Mouse (Mus musculus) heart, adult 11 months (tissue): ENCODE data around the gene Wwp2.

Experiments used
- DNase-seq: peaks from one replicate; pipeline ENCODE4 v3.0.0; 2022

The Wwp2 gene

DNA sequence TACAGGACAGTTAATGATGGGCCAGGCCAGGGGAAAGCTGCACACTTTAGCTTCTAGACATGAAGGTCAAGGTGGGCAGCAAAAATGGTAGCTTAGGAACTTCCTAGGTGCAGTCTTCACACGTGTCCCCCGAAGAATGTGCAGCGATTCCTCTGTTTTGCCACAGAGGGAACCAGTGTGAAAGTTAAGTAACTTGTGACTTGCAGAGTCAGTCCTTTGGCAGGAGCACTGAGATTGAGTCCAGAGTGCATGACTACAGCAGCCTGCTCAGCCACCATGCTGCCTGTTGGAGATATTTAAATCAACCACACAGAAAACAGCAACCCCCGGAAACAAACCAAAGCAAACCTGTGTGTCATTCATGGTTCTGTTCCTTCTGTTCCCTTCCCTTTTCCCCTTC lies 44.3 kb downstream of the Wwp2 start:
- no peak for DNase-seq

DNA sequence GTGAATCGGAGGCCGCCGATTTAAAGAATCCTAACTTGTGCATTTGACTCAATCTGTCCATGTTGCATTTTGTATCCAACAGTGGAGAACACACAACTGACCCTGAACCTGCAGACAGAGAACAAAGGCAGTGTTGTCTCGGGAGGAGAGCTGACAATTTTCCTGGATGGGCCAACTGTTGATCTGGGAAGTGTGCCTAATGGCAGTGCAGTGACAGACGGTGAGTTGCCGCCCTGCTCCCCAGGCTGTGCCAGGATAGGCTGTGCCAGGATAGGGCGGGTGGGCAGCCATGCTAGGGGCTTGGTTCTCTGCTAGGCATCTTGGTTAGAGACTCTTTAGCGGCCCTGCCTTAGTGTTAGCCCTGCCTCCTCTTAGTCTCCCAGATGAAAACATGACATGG lies 47.1 kb downstream of the Wwp2 start:
- DNase-seq: peak; percentile 91

DNA sequence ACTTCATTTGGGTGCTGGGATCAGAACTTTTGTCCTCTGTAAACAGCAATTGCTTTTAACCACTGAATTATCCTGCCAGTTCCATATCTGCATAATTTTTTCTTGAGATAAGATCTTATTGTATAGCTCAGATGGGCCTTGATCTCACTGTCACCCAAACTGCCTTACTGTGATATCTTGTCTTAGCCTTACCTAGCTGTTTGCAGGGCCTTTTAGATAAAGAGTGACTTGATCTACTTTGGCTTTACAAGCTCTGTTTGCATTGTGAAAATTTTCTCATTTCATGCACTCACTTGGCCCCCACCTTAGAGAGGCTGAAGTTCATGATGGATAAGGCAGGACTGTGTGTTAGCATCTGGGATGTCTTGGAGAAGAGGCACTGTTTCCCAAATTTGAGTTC lies 48.8 kb downstream of the Wwp2 start:
- no peak for DNase-seq

DNA sequence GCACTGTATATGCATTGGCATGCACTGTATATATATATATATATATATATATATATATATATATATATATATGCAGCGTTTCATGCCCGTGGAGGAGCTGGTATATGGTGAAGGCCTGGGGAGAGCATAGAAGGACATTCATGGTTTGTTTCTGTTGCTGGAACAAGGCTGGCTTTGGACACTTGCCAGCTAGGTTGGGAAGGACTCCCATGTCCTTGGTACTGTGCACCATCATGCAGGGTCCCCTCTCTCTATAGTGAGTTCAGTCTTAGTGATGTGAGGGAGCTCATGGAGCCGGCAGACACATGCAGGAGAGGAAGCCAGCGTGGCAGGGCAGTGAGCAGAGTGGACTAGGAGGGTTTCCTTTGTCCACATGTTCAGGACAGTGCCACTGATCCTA lies 52.4 kb downstream of the Wwp2 start:
- DNase-seq: no peak

DNA sequence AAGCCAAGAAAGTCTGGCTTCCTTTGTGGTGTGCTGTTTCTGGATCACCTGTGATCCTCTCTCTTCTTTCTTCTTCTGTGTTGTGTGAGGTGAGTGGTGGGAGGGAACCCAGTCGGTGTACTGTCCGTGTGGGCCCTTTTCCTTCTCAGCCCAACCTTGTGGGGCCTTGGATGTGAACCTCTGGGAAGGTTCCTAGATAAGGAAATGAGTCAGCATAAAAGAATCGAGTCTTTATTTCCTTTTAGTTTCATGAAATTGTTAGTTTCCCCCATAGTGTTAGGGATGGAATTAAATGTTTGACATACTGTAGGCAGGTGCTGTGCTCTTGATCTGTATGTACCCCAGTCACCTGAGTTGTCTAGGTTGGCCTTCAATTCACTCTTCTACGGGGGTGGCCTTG lies 52.9 kb downstream of the Wwp2 start:
- no peak for DNase-seq

DNA sequence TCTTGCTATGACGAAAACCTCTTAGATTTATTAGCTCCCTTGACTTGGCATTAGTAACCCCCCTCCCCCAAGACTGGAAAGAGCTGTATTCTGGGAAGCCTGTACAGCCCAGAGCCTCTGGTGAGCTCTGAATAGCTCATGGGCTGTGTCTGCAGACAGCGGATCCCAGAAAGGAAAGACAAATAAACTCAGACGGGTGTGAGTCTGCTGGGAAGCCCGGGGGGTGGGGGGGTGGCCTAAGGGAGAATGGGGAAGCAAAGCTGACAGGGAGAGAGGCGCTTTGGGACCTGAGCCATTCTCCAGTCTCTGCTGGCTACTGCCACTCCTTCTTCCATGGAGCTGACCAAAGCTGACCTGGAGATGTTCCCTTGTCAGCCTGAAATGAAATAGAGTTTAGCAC lies 53.8 kb downstream of the Wwp2 start:
- peak; percentile 95 for DNase-seq

DNA sequence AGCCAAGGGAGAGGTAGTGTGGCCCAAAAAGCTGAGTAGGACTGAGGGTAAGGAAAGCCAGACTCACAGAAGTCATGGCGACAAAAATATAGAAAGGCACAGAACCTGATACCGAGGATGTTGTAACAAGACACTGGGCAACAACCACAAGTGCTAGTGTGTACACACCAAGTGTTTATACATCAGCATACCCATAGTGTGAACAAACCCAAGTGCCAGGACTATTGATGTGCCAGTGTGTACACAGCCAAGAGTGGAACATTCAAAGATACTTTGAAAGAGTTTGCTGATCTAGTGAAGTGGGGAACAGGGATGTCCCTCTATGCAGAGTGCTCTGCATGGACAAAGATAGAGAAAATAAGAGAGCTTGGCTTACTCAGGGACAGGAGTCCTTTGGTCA lies 54.5 kb downstream of the Wwp2 start:
- no peak for DNase-seq

DNA sequence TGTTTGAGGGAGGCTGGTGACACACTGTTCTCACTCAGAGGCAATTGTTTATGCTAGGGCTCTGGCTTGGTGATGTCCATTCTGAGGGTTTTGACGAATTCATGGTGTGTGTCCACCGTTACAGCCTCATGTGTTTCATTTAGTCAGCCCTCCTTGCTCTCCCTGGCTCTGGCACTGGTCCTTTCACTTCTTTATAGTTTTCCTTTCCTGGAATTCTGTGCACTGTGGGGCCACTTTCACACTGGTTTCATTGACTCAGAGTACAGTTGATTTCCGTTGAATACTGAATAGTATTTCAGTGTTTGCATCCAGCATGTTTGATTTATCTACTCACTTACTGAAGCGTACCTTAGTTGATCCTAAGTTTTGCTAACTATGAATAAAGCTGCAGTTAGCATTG lies 55.0 kb downstream of the Wwp2 start:
- DNase-seq: no peak

DNA sequence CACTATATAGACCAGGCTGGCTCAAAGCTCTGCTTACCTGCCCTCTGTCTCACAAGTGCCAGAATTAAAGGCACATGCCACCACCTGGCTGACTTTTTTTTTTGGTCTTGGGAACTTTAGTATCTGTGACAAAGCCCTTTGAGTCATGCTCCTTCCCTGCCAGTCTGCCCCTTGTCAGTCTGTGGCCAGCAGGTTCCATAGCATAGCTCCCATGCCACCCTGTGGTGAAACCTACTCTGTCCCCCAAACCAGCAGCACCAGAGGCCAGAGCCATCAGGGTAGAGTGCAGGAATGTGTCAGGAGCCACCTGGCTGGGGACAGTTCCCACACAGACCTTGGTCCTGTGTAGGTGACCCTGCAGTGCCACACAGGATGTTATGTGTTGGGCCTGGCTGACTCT lies 55.7 kb downstream of the Wwp2 start:
- DNase-seq: no peak

DNA sequence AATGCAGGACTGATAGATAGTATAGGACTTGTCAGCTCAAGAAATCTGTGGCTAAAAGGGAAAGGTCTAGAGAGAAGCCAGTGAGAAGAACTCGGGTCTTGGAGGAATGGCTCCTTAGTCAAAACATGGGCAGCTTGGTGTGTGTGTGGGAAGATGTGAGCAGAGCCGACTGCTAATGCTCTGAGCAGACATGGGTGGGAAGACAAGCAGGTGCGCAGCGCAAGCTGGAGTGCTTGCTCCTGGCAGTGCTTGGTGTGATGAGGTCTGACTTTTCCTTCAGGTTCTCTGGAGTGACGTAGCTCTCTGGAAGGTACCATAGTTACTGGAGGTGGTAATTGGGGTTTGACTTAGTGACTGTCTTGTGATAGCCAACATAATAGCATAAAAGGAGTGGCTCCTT lies 56.6 kb downstream of the Wwp2 start:
- DNase-seq: no peak

DNA sequence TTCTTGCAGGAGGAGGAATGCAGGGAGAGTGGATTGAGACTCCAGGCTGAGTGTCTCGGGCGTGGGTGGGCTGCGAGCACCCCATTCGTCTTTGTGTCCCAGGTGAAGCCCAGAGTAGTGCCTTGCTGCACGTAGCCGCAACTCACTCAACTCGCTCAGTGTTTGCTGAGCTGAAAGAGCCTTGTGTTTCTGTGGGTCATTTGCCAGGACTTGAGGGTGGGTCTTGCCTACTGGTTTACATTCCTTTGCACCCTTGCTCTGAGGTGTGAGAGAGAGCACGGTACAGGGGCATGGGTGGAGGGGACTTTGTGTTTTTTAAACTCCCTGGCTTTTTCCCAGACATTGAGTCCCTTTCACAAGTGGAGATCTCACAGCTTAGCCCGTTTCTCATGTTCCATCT lies 59.3 kb downstream of the Wwp2 start:
- DNase-seq: no peak

DNA sequence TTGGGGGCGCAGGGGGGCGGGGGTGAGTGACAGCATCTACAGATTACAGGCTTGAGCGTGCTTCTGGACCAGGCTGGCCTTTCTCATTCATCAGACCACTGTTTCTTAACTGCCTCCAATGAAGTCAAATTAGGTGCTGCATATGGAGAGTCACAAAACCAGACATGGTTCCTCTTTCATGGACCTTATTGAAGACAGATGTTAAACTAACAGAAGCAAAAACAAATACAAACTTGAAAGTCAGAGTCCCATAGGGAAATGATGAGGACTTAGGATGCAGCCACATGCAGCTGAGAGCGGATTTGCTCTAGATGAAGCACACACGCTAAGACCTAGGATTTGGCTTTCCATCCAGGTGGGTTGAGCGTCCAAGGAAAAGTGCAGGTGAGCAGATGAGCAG lies 61.5 kb downstream of the Wwp2 start:
- no peak for DNase-seq

DNA sequence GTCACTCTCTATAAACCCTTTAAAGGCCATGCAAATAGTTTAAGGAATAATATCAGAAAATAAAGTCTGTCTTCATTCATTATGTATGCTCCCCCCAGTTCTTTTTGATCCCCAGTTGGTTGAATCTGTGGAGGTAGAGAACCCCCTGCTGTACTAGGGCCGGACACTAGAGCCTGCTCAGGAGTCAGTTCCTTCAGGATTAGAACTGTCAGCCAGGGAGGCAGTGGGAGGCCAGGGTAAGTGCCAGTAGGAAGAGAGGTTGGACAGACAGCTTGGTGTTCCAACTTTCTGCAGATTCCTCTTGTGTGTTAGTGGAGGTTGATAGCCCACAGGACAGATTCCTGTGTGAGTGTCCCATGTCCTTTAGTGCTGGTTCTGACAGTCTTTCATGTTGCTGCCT lies 62.2 kb downstream of the Wwp2 start:
- no peak for DNase-seq

DNA sequence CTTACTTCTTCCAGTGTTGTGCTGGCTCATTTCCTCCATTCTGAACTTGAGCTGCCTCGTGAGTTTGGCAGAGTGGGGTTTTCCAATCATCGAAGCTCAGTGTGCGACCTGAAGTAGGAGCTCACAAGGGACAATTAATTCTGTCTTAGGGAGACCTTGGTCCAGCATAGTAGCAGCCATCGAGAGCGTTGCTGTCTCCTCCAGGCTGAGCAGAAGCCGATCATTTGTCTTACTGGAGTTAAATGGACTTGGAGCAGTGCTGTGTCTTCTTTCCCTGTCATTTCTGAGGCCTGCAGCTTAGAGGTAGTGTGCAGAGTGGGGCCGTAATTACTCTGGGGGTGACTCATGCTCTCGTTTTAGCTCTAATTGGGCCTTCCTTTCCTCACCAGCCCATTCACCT lies 62.6 kb downstream of the Wwp2 start:
- no peak for DNase-seq

DNA sequence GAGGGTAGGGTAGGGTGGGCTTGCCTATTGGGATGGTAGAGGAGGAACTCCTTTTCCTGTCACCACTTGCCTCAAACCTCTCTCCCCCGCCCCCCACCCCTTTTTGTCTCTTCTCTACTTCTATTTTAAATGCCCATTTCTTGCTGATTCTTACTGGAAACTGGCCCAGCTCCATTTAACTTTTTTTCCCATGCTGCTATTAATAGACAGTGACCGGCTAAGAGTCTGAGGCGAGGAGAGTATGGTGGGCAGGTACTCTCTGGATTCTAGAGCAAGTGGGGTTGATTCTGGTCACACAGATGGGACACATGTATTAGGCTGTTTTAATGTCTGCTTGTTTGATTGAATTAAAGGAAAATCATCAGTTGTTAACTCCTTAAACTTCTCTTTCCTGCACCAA lies 63.4 kb downstream of the Wwp2 start:
- no peak for DNase-seq

DNA sequence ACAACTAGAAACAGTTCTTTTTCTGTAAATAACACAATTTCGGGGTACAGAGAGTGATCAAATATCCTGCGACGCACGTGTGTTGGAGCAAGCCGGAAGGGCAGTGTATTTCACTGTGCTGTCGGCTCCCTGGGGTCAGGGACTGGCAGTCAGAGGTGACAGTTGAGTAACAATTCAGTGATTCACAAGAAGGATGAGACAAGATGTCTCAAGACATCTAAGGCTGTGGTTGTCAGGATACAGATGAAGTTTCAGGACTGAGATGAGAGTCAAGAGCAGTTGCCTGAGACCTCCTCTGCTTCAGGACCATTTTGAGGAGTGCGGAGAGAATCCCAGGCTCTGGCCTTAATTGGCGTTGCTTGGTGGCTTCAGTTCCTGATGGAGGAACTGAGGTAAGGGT lies 66.2 kb downstream of the Wwp2 start:
- DNase-seq: peak; percentile 71

DNA sequence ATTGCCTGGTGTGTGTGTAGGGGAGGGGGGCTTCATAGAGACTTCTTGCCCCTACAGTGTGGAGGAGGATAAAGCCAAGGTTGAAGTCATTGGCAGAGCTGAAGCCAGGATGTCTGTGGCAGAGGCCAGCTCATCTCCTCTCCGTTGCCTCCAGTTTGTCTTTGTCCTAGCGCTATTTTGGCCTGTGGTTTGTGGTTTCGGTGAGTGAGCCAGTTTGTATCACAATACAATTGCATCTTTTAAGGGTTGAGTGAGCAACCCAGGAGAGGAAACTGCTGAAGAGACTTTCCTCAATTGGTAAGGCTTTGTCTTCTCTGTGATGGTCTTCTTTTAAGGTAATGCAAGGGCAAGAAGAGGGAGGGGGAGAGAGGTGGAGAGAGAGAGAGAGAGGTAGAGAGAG lies 66.8 kb downstream of the Wwp2 start:
- DNase-seq: peak; percentile 82

DNA sequence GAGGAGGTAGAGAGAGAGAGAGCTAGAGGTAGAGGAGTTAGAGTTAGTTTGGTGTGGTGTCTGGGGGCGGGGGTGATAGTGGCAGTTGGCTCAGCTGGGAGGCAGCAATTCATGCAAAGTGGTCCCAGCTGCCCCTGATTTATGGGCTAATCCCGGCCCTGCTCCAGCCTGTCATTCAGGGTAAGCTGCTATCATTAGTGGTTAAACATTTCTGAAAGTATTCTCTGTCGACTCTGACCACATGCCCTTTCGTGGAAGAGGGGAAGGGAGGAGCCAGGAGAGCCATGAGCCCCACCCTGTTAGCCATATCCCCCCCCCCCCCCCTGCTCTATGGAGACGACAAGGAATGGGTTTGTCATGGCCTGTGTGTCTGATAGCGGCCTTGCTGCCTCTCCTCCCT lies 67.2 kb downstream of the Wwp2 start:
- peak; percentile 84 for DNase-seq

DNA sequence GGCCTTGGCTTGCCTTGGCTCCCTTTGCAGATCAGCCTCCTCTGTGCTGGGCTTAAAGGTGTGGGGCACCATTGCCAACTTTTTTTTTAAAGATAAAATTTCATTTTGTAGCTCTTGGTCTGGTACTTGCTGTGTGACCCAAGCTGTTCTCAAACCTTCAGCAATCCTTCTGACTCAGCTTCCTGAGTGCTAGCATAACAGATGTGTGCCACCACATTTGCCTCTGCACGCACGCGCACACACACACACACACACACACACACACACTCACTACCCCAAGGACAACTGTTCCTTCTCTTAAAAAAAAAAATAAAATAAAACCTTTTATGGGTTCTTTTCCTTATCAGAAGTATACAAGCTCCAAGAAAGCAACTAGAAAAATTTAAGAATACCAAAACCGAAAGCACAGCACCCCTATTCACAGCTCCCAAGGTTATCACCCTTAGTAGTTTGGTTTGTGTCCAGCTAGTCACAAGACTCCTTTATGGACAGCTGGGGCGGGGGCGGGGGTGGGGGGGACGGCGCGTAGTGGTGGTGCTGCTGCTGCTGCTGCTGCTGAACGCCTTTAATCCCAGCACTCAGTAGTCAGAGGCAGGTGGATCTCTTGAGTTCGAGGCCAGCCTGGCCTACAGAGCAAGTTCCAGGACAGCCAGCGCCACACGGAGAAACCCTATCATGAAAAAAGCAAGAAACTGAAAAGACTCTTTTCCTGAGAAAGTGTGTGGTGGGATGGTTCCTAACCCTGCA lies 68.2 kb downstream of the Wwp2 start:
- DNase-seq: peak; percentile 72

DNA sequence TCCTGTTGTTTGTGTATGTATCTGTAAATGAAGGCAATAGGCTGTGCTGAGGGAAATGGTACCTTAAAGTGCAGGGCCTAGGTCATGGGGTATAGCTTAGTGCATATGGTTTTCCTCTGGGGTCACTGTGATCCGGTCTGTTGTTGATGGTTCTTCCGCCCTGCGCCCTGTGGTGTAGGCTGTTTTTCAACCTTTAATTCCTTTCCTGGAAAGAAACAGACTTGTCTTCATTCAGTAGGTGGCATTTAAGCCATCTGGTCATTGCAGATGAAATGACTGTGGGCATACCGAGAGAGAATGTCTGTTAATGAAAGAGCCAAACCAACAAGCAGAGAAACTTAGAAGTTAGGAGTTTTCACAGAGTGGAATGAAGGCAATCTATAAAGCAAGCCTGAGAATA lies 69.1 kb downstream of the Wwp2 start:
- DNase-seq: no peak

DNA sequence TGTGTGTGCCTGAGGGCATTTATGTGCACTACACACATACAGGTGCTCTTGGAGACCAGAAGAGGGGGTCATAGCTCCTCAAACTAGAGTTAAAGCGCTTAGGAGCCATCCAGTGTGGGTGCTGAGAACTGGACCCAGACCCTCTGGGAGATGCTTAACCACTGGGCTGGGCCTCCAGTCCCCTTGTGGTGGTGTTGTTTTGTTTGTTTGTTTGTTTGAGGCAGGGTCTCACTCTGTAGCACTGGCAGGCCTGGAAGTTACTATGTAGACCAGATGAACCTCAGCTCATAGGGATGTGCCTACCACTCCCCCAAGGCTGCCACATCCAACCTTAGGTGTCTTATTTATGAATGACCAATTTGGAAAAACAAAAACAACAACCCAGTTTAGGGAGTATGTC lies 70.9 kb downstream of the Wwp2 start:
- DNase-seq: peak; percentile 77

DNA sequence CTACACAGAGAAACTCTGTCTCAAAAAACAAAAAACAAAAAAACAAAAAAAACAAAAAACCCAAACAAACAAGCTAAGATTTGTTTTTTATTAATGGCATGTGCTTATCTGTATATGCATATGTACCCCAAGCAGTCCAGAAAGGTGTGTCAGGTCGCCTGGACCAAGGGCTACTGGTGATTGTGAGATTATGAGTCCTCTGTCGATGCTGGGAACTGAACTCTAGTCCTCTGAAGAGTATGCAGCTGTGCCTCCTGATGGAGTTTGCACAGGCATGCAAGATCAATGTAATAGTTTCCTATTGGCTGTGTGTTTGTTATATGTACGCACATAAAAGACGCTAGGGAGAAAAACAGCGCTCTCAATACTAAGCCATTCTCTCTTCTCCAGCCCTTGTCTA lies 74.0 kb downstream of the Wwp2 start:
- DNase-seq: peak; percentile 61

DNA sequence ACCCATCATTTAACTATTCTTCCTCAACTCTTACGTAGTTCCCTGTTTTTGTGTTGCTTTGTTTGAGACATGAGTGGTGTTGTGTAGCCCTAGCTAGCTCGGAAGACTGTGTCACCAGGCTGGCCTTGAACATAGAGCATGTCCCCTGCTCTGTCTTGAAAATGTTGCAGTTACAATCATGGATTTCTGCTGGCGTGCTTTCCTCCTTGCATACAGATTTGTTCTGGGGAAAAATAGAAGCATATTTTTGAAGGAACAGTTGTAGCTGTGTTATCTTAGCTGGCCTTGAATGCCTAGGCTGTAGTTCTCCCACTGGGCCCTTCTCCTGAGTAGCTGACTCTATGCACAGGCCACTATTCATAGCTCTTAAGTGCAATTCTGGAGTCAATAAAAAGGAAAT lies 74.6 kb downstream of the Wwp2 start:
- peak; percentile 84 for DNase-seq

DNA sequence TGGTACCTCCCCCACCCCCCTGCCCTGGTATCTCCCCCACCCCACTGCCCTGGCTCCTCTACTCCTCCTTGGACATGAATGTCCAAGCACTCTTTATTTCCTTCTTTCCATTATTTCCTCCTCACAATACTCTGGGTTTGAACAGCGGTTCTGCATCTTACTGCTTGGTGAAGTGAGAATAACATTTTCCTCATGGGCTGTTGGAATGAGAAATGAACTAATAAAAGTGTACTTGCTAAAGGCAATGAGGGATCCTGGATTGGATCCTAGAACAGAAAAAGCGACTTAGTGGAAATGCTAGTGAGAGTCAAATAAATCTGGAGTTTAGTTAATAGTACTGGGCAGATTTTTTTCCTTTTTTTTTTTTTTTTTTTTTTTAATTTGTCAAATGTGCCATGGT lies 77.1 kb downstream of the Wwp2 start:
- no peak for DNase-seq

DNA sequence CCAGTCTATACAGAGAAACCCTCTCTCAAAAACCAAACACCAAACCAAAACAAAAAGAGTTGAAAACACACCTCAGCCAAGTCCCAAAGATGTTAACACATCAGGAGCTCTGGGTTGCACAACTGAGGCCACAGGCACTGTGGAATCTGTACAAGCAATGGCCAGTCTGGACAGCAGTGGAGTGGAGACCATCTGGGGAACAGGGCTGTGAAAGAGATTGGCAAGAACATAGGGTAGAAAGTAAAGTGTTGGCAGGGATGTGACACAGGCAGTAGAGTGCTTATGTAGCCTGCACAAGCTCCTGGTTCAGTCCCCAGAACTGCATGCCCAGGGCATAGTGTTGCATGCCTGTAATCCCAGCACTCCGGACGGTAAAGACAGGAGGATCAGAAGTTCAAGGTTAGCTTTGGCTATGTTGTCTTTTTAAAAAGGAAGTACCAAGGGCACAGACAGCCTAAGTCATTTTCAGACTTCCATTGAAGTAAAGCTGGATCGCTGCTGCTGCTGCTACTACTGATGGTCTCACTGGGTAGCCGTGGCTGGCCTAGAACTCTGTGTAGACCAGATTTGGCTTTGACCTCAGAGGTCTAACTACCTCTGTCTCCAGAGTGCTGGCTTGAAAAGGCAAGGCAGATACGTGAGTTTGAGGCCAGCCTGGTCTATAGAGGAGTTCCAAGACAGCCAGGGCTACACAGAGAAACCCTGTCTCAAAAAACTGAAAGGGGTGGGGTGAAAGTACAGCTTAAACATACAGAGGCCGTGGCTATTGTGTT lies 79.0 kb downstream of the Wwp2 start:
- peak; percentile 75 for DNase-seq
